Mouse (Mus musculus) stomach, postnatal 0 days (tissue): ENCODE measurements around the gene Unc13b.
A peak's percentile ranks its signal among the peaks of the same experiment; 100 is the strongest.

Experiments used
- CTCF ChIP-seq: IDR thresholded peaks from 2 replicates; pipeline ENCODE4 v1.5.1; 2016; ENCODE audit warnings: antibody characterized with exemption, low read depth, mild to moderate bottlenecking, moderate library complexity
- EP300 ChIP-seq: optimal IDR thresholded peaks from 2 replicates; pipeline ENCODE3; 2016; ENCODE audit warnings: antibody characterized with exemption

GRCm38 (mm10) chr4:43038567-43039495 lies 19.9 kb upstream of the Unc13b start:
- no peak for TF ChIP-seq CTCF
- peak; percentile 76 for TF ChIP-seq EP300
